Mouse (Mus musculus) adipocyte (in vitro differentiated cells): ENCODE data around the gene Kifc5b.
"Not testable (repeated sequence)": the region's sequence is repeated elsewhere in the genome, so short reads cannot be mapped to it uniquely, and the experiment has no call there.

Experiments
- DNase-seq: peaks from one replicate; pipeline ENCODE4 v3.0.0-alpha.2; 2016; ENCODE audit warnings: low spot score

Kifc5b gene

DNA sequence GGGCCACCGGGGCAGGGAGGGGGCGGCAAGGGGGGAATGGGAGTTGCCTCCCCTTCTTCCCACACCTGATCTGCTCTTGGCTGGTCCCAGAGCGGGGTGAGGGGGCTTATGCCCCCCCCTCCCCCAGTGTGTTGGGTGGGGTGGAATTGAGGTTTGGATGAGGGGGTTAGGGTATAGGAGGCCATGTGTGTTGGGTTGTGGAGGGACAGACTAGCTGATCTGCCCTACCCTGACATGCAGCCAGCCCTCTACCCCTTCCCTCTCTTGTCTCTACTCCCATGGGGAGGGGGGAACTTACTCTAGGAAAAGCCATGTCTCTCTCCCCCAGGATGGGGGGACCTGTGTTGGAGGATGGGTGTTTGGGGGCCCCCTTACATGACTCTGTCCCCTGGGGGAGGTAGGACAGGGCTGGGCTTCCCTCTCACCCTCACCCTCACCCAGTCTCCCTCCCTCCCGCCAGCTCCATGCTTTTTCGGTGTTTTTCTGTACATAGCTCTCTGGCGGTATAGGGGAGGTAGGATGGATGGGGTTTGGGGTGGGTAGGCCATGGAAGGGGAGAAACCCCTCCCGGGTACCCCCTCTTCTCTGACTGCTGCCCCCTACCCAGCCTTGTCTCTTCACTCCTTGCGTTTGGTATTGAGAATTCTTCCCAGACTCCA lies 54.5 kb downstream of the Kifc5b start:
- no peak for DNase-seq

DNA sequence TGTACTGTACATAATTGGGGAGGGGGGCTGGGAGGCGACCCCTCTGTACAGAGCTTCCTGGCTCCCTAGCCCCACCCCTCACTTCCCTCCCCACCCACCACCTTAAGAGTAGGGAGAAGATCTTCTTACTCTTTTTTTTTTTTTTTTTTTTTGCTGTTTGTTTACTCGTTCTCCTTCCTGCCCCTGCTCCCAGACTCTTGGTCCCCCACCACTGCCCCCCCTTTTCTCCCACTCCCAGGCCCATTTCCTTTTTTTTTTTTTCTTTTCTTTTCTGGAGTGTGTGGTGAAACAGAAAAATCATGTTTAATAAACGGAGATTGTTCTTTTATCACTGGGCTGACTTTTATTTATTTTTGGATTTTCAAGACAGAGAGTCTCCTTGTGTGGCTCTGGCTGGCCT lies 55.2 kb downstream of the Kifc5b start:
- DNase-seq, result no peak

DNA sequence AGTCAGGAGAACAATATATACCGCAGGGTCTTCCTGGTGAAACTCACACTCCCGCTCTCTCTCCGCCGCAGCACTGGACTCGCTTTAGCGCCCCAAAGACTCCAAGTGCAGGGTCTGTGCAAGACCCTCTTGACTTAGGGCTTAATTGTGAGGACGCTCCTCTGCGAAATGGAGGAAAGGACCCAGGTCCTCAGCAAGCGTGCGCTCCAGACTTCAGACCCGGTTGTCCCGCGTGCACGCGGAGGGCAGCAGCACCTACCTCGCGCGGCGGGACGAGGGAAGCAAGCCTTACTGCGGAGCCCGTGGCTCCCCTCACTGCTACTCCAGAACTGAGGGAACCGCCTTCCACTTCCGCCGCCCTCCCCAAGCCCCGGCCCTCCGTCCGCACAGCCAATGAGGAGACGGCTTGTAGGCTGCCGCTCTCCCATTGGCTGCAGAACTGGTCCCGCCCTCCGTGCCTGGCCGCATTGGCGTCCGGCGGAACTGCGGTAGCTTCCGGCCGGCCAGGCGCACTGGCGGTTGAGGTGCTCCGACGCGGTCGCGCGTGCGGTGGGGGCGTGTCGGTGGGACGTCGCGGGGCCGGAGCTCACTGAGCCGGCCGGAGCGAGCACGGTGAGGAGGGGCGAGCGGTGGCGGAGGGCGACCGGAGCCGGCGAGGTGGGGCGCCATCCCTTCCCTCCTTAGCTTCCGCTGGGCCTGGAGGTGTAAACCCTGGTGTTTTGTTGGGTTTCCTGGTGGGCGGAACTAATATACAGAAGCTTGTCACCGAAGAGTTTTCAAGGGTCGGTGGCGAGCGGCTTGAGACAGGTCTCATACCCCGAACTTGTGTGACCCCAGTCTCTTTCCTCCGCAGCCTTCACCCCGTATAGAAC lies 56.0 kb downstream of the Kifc5b start, which contains the start of gene Zbtb9:
Gene Zbtb9 (plus strand): TSS at position 465 of the 872 bp plus-strand sequence.
- peak; percentile 95 for DNase-seq

DNA sequence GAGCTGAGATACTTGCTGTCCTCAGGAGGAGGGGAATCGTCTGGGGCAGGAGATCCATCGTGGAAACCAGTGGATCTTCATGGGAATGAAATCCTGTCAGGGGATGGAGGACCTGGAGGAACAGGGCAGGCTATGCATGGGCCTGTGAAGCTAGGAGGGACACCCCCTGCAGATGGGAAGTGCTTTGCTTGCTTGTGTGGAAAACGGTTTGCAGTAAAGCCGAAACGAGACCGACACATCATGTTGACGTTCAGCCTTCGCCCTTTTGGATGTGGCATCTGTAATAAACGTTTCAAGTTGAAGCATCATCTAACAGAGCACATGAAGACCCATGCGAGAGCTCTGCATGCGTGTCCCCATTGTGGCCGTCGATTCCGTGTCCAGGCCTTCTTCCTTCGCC lies 57.7 kb downstream of the Kifc5b start:
- DNase-seq, result no peak

DNA sequence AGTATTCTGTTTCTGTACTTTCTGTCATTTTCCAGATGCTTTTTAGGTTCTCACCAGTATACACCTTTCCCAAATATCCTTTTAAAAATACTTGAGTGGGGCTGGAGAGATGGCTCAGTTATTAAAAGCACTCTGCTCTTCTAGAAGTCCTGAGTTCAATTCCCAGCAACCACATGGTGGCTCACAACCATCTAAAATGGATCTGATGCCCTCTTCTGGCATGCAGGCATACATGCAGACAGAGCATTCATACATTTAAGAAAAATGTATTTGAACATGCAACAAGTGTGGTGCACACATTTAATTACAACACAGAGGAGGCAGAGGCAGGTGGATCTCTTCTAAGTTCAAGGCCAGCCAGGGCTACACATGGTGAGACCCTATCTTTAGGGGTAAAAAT lies 58.5 kb downstream of the Kifc5b start:
- no peak for DNase-seq

DNA sequence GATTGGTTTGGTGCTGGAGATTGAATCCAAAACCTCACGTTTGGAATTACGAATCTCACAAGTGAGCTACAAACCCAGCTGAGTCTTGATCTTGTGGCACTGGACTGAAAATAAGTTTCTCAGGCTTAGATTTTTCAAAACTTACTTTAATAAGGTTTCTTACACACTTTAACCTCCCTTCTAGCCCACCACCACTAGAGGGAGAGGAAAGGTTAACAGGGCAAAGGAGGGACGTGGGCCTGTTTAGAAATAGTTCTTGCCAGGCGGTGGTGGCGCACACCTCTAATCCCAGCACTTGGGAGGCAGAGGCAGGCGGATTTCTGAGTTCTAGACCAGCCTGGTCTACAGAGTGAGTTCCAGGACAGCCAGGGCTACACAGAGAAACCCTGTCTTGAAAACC lies 60.5 kb downstream of the Kifc5b start:
- DNase-seq, result not testable (repeated sequence)

DNA sequence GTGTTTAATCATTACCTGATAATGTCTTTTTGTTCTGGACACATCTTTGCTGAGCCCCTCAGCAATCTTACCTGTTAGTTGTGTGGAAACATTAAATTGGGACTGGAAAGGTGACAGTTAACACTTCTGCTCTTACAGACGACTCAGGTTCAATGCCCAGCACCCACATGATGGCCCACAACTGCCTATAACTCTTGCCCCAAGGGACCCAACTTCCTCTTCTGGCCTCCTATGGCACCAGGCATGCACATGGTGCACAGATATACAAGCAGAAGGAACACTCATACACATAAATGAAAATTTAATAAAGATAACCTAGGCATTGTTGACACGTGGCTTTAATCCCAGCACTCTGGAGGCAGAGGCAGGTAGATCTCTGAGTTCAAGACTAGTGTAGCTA lies 62.5 kb downstream of the Kifc5b start:
- DNase-seq, result no peak

DNA sequence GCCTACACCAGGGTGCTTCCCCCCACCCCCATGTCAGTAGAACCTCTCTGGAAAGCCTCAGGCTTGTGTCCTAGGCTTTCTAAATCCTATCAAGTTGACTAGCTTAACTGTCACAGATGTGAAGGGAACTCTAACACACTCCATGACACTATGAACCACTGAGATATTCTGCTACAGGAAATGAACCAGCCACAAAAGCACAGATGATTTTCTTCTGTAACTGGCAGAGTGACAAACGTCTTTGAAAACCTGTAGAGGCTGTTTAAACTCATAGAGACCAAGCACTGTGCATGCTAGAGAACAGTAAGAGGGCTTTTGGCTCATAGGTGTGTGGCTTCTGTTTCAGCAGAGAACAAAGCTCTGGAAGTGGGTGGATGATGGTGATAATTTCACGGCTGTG lies 64.2 kb downstream of the Kifc5b start:
- DNase-seq, result no peak
